Mouse (Mus musculus): ENCODE data around the gene Has3.

The Has3 gene

DNA sequence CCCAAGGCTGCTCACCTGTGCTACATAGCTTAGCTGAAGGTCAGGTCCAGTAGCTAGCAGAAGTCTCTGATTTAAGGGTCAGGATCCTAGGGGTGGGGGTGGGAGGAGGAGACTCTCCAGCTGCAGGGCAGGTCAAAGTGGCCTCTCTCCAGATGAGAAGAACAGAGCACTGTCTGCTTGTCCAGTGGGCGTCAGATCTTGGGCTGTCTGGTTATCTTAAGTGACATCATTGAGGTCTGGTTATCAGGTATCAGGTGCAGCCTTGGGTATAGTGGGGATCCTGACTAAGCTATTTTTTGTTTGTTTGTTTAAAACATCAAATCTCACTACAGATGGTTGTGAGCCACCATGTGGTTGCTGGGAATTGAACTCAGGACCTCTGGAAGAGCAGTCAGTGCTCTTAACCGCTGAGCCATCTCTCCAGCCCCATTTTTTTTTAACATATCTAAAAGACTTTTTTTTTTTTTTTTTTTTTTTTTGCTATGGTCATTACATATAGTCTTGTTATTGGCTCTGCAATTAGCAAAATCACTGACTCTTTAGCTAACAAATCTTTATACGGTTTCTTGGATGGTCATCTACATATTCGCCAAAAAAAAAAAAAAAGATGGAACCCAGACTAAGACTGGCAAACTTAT is 63.6 kb downstream of the Has3 start:
- DNase-seq, result no peak

All from cerebellum, postnatal 14 days (tissue).